Comparison of ENCODE assay signal across 39 mouse cellular contexts in genomic region chr13:41128326-41128725, GRCm38 (mm10). TPM values are rescaled to one million over a fixed set of nuclear protein-coding genes. Genes with fewer than 3 reads are reported as not detected.
DNase-seq lines count a peak whose midpoint lies in the region; ATAC-seq lines count a peak whose summit lies in the region.
"Had no signal": no experiment of that assay in that cellular context is flagged by ENCODE, and none has a peak within 500 bp of the region (broad histone marks: within the 10 kb centered on the region; RNA-seq: fewer than 3 reads in every experiment).

No protein-coding gene starts in this region.

- H3K36me3 ChIP-seq in hindbrain, embryonic 11.5 days (ENCODE audit: control insufficient read depth, insufficient read depth, low read length): no peaks in the 10 kb centered on the region
- H3K36me3 ChIP-seq: embryonic facial prominence, embryonic 13.5 days; forebrain, embryonic 12.5 days; G1E; kidney, embryonic 15.5 days; limb, embryonic 10.5 days; limb, embryonic 15.5 days; liver, embryonic 13.5 days; neural tube, embryonic 13.5 days; stomach, embryonic 15.5 days had no signal

- H3K27ac ChIP-seq in hindbrain, embryonic 11.5 days (ENCODE audit: low read depth, low read length): no peak overlapping the region
- H3K27ac ChIP-seq: embryonic facial prominence, embryonic 13.5 days; forebrain, embryonic 12.5 days; hindbrain, embryonic 14.5 days; kidney, embryonic 15.5 days; layer of hippocampus, adult 2 months; limb, embryonic 10.5 days; limb, embryonic 15.5 days; liver, embryonic 13.5 days; macrophage; neural tube, embryonic 13.5 days; stomach, embryonic 15.5 days had no signal

- peak; percentile 80 for ATAC-seq in CD4-positive, CD25-positive, alpha-beta regulatory T cell, adult 4 months
- peak; percentile 58 for ATAC-seq in granulocyte monocyte progenitor cell, adult 5-6 weeks (replicated peaks; ENCODE audit: poor library complexity, severe bottlenecking)
- ATAC-seq in hindbrain, embryonic 11.5 days (ENCODE audit: low FRiP score): no peak

- H3K4me3 ChIP-seq in hindbrain, embryonic 11.5 days (ENCODE audit: low read depth, low read length): no peak overlapping the region
- H3K4me3 ChIP-seq: embryonic facial prominence, embryonic 13.5 days; forebrain, embryonic 12.5 days; kidney, embryonic 15.5 days; layer of hippocampus, adult 2 months; limb, embryonic 10.5 days; limb, embryonic 15.5 days; liver, embryonic 13.5 days; myocyte; neural tube, embryonic 13.5 days; stomach, embryonic 15.5 days had no signal

- DNase-seq in heart, adult 11 months: peak; percentile 13
- no peak for DNase-seq in heart, adult 8-10 months (ENCODE audit: low spot score)
- peak; percentile 31 for DNase-seq in naive thymus-derived CD4-positive, alpha-beta T cell, adult 2 months (ENCODE audit: low read depth)
- no peak for DNase-seq in hindbrain, embryonic 11.5 days (ENCODE audit: low spot score)
- no peak for DNase-seq in yolk sac, embryonic 10.5 days (ENCODE audit: low spot score)
- DNase-seq: adrenal gland, postnatal 25 days; cerebellum, adult 11-12 months; cerebellum, adult 9-11 months; forebrain, postnatal 0 days; heart, postnatal 36 days; kidney, adult 18-20 months; kidney, postnatal 36 days; liver, embryonic 13.5 days; lung, adult 18-20 months; lung, postnatal 10 days; thymus, postnatal 25 days had no signal

- WGBS in hindbrain, embryonic 11.5 days: 88% methylated on average over 8 of the region's 8 CpGs

- no peaks in the 10 kb centered on the region for H3K4me1 ChIP-seq in hindbrain, embryonic 11.5 days (replicated peaks; ENCODE audit: control insufficient read depth, insufficient read depth, low read length)
- H3K4me1 ChIP-seq: embryonic facial prominence, embryonic 13.5 days; forebrain, embryonic 12.5 days; kidney, embryonic 15.5 days; limb, embryonic 10.5 days; limb, embryonic 15.5 days; liver, embryonic 13.5 days; neural tube, embryonic 13.5 days; stomach, embryonic 15.5 days had no signal

- H3K27me3 ChIP-seq in hindbrain, embryonic 11.5 days (ENCODE audit: control insufficient read depth, insufficient read depth, low read length): no peaks in the 10 kb centered on the region
- H3K27me3 ChIP-seq: embryonic facial prominence, embryonic 13.5 days; forebrain, embryonic 12.5 days; kidney, embryonic 15.5 days; limb, embryonic 15.5 days; liver, embryonic 13.5 days; neural tube, embryonic 13.5 days; stomach, embryonic 15.5 days had no signal

- no peaks in the 10 kb centered on the region for H3K9me3 ChIP-seq in hindbrain, embryonic 11.5 days (ENCODE audit: control insufficient read depth, low read length)
- H3K9me3 ChIP-seq: embryonic facial prominence, embryonic 13.5 days; forebrain, embryonic 12.5 days; G1E; kidney, embryonic 15.5 days; limb, embryonic 10.5 days; limb, embryonic 15.5 days; liver, embryonic 13.5 days; neural tube, embryonic 13.5 days; stomach, embryonic 15.5 days had no signal

- no peak overlapping the region for H3K4me2 ChIP-seq in hindbrain, embryonic 11.5 days (replicated peaks; ENCODE audit: low read depth, low read length)
- H3K4me2 ChIP-seq: embryonic facial prominence, embryonic 13.5 days; forebrain, embryonic 12.5 days; heart, embryonic 11.5 days; hindbrain, embryonic 14.5 days; kidney, embryonic 15.5 days; limb, embryonic 15.5 days; liver, embryonic 13.5 days; midbrain, embryonic 11.5 days; neural tube, embryonic 13.5 days; stomach, embryonic 15.5 days had no signal

- no peak overlapping the region for H3K9ac ChIP-seq in hindbrain, embryonic 11.5 days (ENCODE audit: low read depth, low read length)
- H3K9ac ChIP-seq: embryonic facial prominence, embryonic 13.5 days; forebrain, embryonic 12.5 days; forebrain, postnatal 0 days; hindbrain, embryonic 14.5 days; kidney, embryonic 15.5 days; limb, embryonic 15.5 days; liver, embryonic 13.5 days; neural tube, embryonic 13.5 days; stomach, embryonic 15.5 days had no signal

RNA-seq across cellular contexts. Expression of gene Sycp2l, which starts 14.2 kb away (rescaled TPM):
- total RNA-seq in heart, adult 8-10 months (2022): not detected
- not detected for polyA plus RNA-seq in CD4-positive, CD25-positive, alpha-beta regulatory T cell, adult 4 months (2017; shearing (Covaris generic))
- not detected in 2 replicates for total RNA-seq in granulocyte monocyte progenitor cell, adult 5-6 weeks (2014; fragmentation: Nextera tagmentation)
- not detected in 2 replicates for total RNA-seq in granulocyte monocyte progenitor cell, adult 5-6 weeks (2017)
- not detected in 2 replicates for polyA plus RNA-seq in hindbrain, embryonic 11.5 days (2014; fragmentation: Nextera tagmentation; extraction: Ambion mirVana)
- total RNA-seq: adrenal gland, postnatal 25 days; forebrain, postnatal 0 days; G1E; gastrocnemius, adult 8-10 months; heart, postnatal 36 days; layer of hippocampus, adult 2 months had no signal
- polyA plus RNA-seq: forebrain, embryonic 12.5 days; forebrain, postnatal 0 days; G1E; gonadal fat pad, adult 2 months; heart, embryonic 11.5 days; heart, embryonic 16.5 days; hindbrain, embryonic 14.5 days; kidney, embryonic 15.5 days; limb, embryonic 10.5 days; limb, embryonic 15.5 days; liver, embryonic 13.5 days; macrophage; midbrain, embryonic 11.5 days; midbrain, postnatal 0 days; myocyte; neural tube, embryonic 13.5 days; small intestine, adult 2 months had no signal

RNA-seq across cellular contexts. Expression of gene Gcm2, which starts 17.5 kb away (rescaled TPM):
- not detected for total RNA-seq in heart, adult 8-10 months (2022)
- under 1 TPM; 0.37 to 0.69 TPM for polyA plus RNA-seq in CD4-positive, CD25-positive, alpha-beta regulatory T cell, adult 4 months (2017; shearing (Covaris generic))
- total RNA-seq in granulocyte monocyte progenitor cell, adult 5-6 weeks (2014; fragmentation: Nextera tagmentation): not detected in 2 replicates
- total RNA-seq in granulocyte monocyte progenitor cell, adult 5-6 weeks (2017): not detected in 2 replicates
- polyA plus RNA-seq in hindbrain, embryonic 11.5 days (2014; fragmentation: Nextera tagmentation; extraction: Ambion mirVana): 0.14 TPM in 1 of 2 replicates, not detected in the other
- total RNA-seq: adrenal gland, postnatal 25 days; forebrain, postnatal 0 days; G1E; gastrocnemius, adult 8-10 months; heart, postnatal 36 days; layer of hippocampus, adult 2 months; layer of hippocampus, postnatal 14 days; midbrain, postnatal 0 days had no signal
- polyA plus RNA-seq: embryonic facial prominence, embryonic 13.5 days; forebrain, embryonic 12.5 days; forebrain, postnatal 0 days; G1E; gonadal fat pad, adult 2 months; heart, embryonic 11.5 days; heart, embryonic 16.5 days; hindbrain, embryonic 14.5 days; intestine, embryonic 14.5 days; kidney, embryonic 15.5 days; limb, embryonic 10.5 days; limb, embryonic 15.5 days; liver, embryonic 13.5 days; macrophage; midbrain, embryonic 11.5 days; midbrain, postnatal 0 days; myocyte; neural tube, embryonic 13.5 days; small intestine, adult 2 months; stomach, embryonic 15.5 days had no signal

RNA-seq across cellular contexts. Expression of gene Mak, which starts 48.8 kb away (rescaled TPM):
- total RNA-seq in heart, adult 8-10 months (2022): not detected
- under 1 TPM in 1 of 2 experiments, not detected in 1; 0.07 TPM for polyA plus RNA-seq in CD4-positive, CD25-positive, alpha-beta regulatory T cell, adult 4 months (2017; shearing (Covaris generic))
- total RNA-seq in granulocyte monocyte progenitor cell, adult 5-6 weeks (2014; fragmentation: Nextera tagmentation): not detected in 2 replicates
- total RNA-seq in granulocyte monocyte progenitor cell, adult 5-6 weeks (2017): not detected in 2 replicates
- polyA plus RNA-seq in hindbrain, embryonic 11.5 days (2014; fragmentation: Nextera tagmentation; extraction: Ambion mirVana): 1.5 and 1.6 TPM in 2 replicates
- total RNA-seq: adrenal gland, postnatal 25 days; gastrocnemius, adult 8-10 months; heart, postnatal 36 days had no signal
- polyA plus RNA-seq: G1E; small intestine, adult 2 months had no signal

Comparison
In these comparisons a context has a peak if more than half of its experiments do, and no peak if none do; other contexts are left out.
1. DNase-seq: peak in heart, adult 11 months (single experiment) and naive thymus-derived CD4-positive, alpha-beta T cell, adult 2 months (single experiment); none in heart, adult 8-10 months (single experiment), hindbrain, embryonic 11.5 days (single experiment) and yolk sac, embryonic 10.5 days (single experiment).